Mouse (Mus musculus): ENCODE results near the gene Cdkal1. TPM values are rescaled to one million over a fixed set of nuclear protein-coding genes. Genes with fewer than 3 reads are reported as not detected.

Cdkal1 gene
- polyA plus RNA-seq, 1 experiment = 0.50 TPM

- peaks cover 24% of the 10 kb centered on the region for H3K36me3 ChIP-seq (replicated peaks; ENCODE audit: low read length)
- H3K9me3 ChIP-seq = no peaks in the 10 kb centered on the region
- TF ChIP-seq FLI1 (IDR thresholded peaks at IDR 0.05; ENCODE audit: low read length) = no peak
- no peak for TF ChIP-seq GATA1 (IDR thresholded peaks at IDR 0.05; ENCODE audit: borderline replicate concordance, low read length)
- H3K4me3 ChIP-seq (replicated peaks) = no peak overlapping the region
- H3K4me1 ChIP-seq = peaks cover 18% of the 10 kb centered on the region
- no peaks in the 10 kb centered on the region for H3K27me3 ChIP-seq (replicated peaks)
Measured at GRCm38 (mm10) chr13:29835170-29835569, 20.3 kb downstream of the Cdkal1 start.

GRCm38 (mm10) chr13:29833751-29834150 lies 21.7 kb downstream of the Cdkal1 start:
- Histone ChIP-seq H3K36me3 (replicated peaks; ENCODE audit: low read length) (peaks cover 24% of the 10 kb centered on the region), H3K4me1 (peaks cover 18% of the 10 kb centered on the region), H3K9me3 (no peaks in the 10 kb centered on the region), H3K27me3 (replicated peaks) (no peaks in the 10 kb centered on the region), H3K4me3 (replicated peaks) (no peak overlapping the region)
- no peak for TF ChIP-seq GATA1 (IDR thresholded peaks at IDR 0.05; ENCODE audit: borderline replicate concordance, low read length)
- no peak for TF ChIP-seq FLI1 (IDR thresholded peaks at IDR 0.05; ENCODE audit: low read length)

GRCm38 (mm10) chr13:29831126-29831525 lies 24.3 kb downstream of the Cdkal1 start:
- Histone ChIP-seq H3K36me3 (replicated peaks; ENCODE audit: low read length) (peaks cover 2% of the 10 kb centered on the region), H3K9me3 (no peaks in the 10 kb centered on the region), H3K27me3 (replicated peaks) (no peaks in the 10 kb centered on the region), H3K4me3 (replicated peaks) (no peak overlapping the region), H3K4me1 (peaks cover 22% of the 10 kb centered on the region)
- TF ChIP-seq GATA1 (IDR thresholded peaks at IDR 0.05; ENCODE audit: borderline replicate concordance, low read length) (no peak), FLI1 (IDR thresholded peaks at IDR 0.05; ENCODE audit: low read length) (no peak)

GRCm38 (mm10) chr13:29828032-29828431 lies 27.4 kb downstream of the Cdkal1 start:
- no peak for TF ChIP-seq FLI1 (IDR thresholded peaks at IDR 0.05; ENCODE audit: low read length)
- TF ChIP-seq GATA1 (IDR thresholded peaks at IDR 0.05; ENCODE audit: borderline replicate concordance, low read length) = no peak
- Histone ChIP-seq H3K27me3 (replicated peaks) (no peaks in the 10 kb centered on the region), H3K9me3 (no peaks in the 10 kb centered on the region), H3K4me3 (replicated peaks) (no peak overlapping the region), H3K36me3 (replicated peaks; ENCODE audit: low read length) (no peaks in the 10 kb centered on the region), H3K4me1 (peaks cover 14% of the 10 kb centered on the region; the same call in 1 of the 2 replicates)

- Histone ChIP-seq H3K9me3 (no peaks in the 10 kb centered on the region), H3K4me3 (replicated peaks) (no peak overlapping the region), H3K36me3 (replicated peaks; ENCODE audit: low read length) (no peaks in the 10 kb centered on the region), H3K4me1 (peaks cover 12% of the 10 kb centered on the region; the same call in 1 of the 2 replicates), H3K27me3 (replicated peaks) (no peaks in the 10 kb centered on the region)
- TF ChIP-seq GATA1 (IDR thresholded peaks at IDR 0.05; ENCODE audit: borderline replicate concordance, low read length) (no peak), FLI1 (IDR thresholded peaks at IDR 0.05; ENCODE audit: low read length) (no peak)
Measured at GRCm38 (mm10) chr13:29826469-29826868, 29.0 kb downstream of the Cdkal1 start.

- TF ChIP-seq GATA1 (IDR thresholded peaks at IDR 0.05; ENCODE audit: borderline replicate concordance, low read length) (no peak), FLI1 (IDR thresholded peaks at IDR 0.05; ENCODE audit: low read length) (no peak)
- Histone ChIP-seq H3K36me3 (replicated peaks; ENCODE audit: low read length) (no peaks in the 10 kb centered on the region), H3K4me3 (replicated peaks) (no peak overlapping the region), H3K4me1 (peaks cover 10% of the 10 kb centered on the region; the same call in 1 of the 2 replicates), H3K9me3 (no peaks in the 10 kb centered on the region), H3K27me3 (replicated peaks) (no peaks in the 10 kb centered on the region)
Measured at GRCm38 (mm10) chr13:29826041-29826440, 29.4 kb downstream of the Cdkal1 start.

- H3K4me3 ChIP-seq (replicated peaks) = no peak overlapping the region
- no peaks in the 10 kb centered on the region for H3K9me3 ChIP-seq
- no peaks in the 10 kb centered on the region for H3K27me3 ChIP-seq (replicated peaks)
- H3K36me3 ChIP-seq (replicated peaks; ENCODE audit: low read length) = no peaks in the 10 kb centered on the region
- TF ChIP-seq GATA1 (IDR thresholded peaks at IDR 0.05; ENCODE audit: borderline replicate concordance, low read length) (no peak), FLI1 (IDR thresholded peaks at IDR 0.05; ENCODE audit: low read length) (no peak)
- H3K4me1 ChIP-seq = peaks cover 7% of the 10 kb centered on the region; the same call in 1 of the 2 replicates
Measured at GRCm38 (mm10) chr13:29824797-29825196, 30.7 kb downstream of the Cdkal1 start.

- Histone ChIP-seq H3K27me3 (replicated peaks) (no peaks in the 10 kb centered on the region), H3K36me3 (replicated peaks; ENCODE audit: low read length) (no peaks in the 10 kb centered on the region), H3K4me1 (peaks cover 7% of the 10 kb centered on the region; the same call in 1 of the 2 replicates), H3K4me3 (replicated peaks) (no peak overlapping the region), H3K9me3 (no peaks in the 10 kb centered on the region)
- no peak for TF ChIP-seq GATA1 (IDR thresholded peaks at IDR 0.05; ENCODE audit: borderline replicate concordance, low read length)
Measured at GRCm38 (mm10) chr13:29824326-29824725, 31.1 kb downstream of the Cdkal1 start.

GRCm38 (mm10) chr13:29823906-29824305 lies 31.6 kb downstream of the Cdkal1 start:
- peaks cover 7% of the 10 kb centered on the region for H3K4me1 ChIP-seq
- no peaks in the 10 kb centered on the region for H3K27me3 ChIP-seq (replicated peaks)
- TF ChIP-seq GATA1 (IDR thresholded peaks at IDR 0.05; ENCODE audit: borderline replicate concordance, low read length) = no peak
- no peak for TF ChIP-seq FLI1 (IDR thresholded peaks at IDR 0.05; ENCODE audit: low read length)

GRCm38 (mm10) chr13:29823487-29823886 lies 32.0 kb downstream of the Cdkal1 start:
- Histone ChIP-seq H3K36me3 (replicated peaks; ENCODE audit: low read length) (no peaks in the 10 kb centered on the region), H3K9me3 (no peaks in the 10 kb centered on the region), H3K27me3 (replicated peaks) (no peaks in the 10 kb centered on the region), H3K4me3 (replicated peaks) (no peak overlapping the region), H3K4me1 (peaks cover 9% of the 10 kb centered on the region)
- TF ChIP-seq FLI1 (IDR thresholded peaks at IDR 0.05; ENCODE audit: low read length) (no peak), GATA1 (IDR thresholded peaks at IDR 0.05; ENCODE audit: borderline replicate concordance, low read length) (no peak)

More at GRCm38 (mm10) chr13:29823906-29824305, 31.6 kb downstream of the Cdkal1 start:
- no peaks in the 10 kb centered on the region for H3K9me3 ChIP-seq
- H3K36me3 ChIP-seq (replicated peaks; ENCODE audit: low read length) = no peaks in the 10 kb centered on the region
- H3K4me3 ChIP-seq (replicated peaks) = no peak overlapping the region

Data from megakaryocyte, embryonic 14.5 days (primary cell).